Mouse (Mus musculus) ovary, postnatal 36 days (tissue): ENCODE data around the gene Shpk.

ENCODE experiments used
- DNase-seq: peaks from one replicate; pipeline ENCODE4 v3.0.0; 2022; ENCODE audit warnings: low spot score, mixed read lengths

Shpk gene

GRCm38 (mm10) chr11:73267267-73267666, 68.0 kb downstream of the Shpk start, which contains the start of gene Trpv3:
Gene Trpv3, plus strand, starts transcription at chr11:73267388.
- no peak for DNase-seq
